Mouse (Mus musculus): ENCODE measurements at regions not wholly inside any gene's neighbourhood (a gene's known extent, or its start where the extent isn't known, plus 50 kb on each side); places are given as distances from the start of the nearest gene placed in this dataset.

DNA sequence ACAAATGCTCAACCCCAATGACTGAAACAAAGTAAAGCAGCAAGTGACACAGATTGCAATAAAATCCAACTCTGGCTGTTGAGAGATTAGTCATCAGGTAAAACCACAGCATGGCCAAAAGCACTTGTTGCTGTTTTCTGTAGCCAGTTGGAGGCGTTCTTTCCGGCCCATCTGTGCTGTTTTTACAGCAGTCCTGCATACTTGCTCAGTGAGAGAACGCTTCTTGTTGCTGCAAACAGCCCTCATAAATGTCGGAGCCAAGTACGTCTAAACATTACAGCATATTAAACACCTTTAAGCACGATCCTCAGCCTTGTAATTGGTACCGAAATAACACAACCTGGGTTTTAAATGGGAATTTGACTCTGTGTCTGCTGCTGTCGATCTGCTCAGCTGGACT lies 65.6 kb upstream of the Hs3st3a1 start:
- no peak for DNase-seq (ENCODE audit: low read depth, low spot score)

DNA sequence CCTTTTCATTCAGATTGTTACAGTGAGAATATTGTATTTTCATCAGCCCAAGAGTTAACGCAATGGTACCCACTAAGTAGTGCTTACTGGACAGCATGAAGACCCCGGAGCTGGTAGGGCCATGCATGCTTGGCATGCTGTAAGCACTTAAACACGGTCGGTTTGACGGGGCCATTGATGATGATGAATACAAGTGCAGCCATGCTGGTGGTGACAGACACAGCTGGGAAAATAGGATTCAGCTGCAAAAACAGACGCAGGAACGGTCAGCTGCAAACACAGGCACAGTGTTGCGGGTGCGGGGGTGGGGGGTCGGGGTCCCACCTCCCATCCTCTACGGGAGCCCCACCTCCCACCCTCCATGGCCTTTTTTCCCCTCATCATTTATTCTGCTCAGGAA lies 99.7 kb upstream of the Hs3st3a1 start:
- no peak for DNase-seq (ENCODE audit: low read depth, low spot score)

DNA sequence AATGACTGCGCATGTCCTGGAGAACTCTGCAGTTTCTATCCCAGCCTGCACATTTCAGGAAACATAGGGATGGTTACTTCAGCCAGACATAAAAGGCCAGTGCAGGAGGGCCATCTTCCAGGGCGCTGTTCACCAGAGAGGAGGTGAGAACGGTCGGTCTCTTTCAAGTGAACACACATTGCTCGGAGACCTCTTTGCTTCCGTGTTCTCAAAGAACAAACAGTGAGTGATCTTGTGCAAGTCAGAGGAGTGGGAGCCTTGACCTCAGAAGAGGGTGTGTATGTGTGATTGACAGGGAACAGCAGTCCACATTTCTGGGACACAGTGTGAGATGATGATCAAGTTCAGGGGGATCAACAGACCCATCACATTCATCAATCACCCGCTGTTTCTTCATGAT lies 102.7 kb upstream of the Hs3st3a1 start:
- no peak for DNase-seq (ENCODE audit: low read depth, low spot score)

DNA sequence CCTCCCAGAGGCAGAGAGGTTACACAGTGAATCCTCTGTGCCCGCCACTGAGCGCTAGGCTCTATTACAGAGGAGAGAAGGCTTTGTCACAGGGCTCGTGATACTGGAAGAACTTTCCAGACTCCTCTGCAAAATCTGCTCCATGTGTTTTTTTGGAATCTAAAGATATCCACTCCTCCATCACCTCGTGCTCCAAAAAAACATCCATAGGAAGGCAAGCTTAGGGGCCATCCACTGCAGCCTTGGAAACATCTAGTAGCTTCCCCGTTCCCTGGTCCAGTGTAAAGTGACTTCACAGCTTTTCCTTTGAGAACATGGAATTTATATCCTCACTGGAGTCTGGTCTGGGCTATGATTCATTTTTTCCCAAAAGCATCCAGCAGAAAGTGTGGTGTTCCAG lies 103.3 kb upstream of the Hs3st3a1 start:
- DNase-seq (ENCODE audit: low read depth, low spot score), result no peak

DNA sequence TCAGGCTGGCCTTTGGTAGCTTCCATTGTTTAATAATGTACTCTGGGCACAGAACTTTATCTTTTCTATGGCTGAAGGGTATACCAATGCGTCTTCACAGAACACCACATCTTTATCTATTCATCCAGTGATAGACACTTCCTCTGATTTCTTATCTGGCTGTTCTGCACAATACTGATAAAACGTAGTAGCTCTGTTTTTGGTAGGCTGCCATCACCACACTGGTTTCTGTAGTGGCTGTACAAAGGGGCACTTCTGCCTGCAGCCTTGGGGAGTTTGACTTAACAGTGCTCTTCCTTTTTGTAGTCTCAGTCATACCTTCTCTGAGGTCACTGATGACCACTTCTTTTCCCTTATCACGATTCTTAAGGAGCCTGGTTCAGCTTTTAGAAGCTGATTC lies 106.0 kb upstream of the Hs3st3a1 start:
- DNase-seq (ENCODE audit: low read depth, low spot score), result no peak

DNA sequence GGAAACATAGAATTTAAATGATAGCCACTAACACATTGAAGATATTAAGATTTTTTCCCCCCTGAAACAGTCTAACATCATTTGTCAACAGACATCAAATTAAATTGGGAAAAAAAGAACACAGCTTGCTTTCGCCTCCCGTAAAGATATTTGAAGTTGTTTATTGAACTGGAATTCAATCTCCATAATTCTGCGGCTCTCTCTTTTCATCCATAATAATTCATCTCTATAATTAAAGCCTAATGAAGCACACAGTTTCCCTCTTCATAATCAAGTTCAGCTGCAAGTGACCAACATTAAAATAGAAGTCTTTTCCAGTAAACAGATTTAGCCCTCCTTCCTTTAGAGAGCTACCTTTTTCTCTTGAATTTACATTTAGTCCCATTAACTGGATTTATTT lies 107.4 kb upstream of the Hs3st3a1 start:
- DNase-seq (ENCODE audit: low read depth, low spot score), result no peak

DNA sequence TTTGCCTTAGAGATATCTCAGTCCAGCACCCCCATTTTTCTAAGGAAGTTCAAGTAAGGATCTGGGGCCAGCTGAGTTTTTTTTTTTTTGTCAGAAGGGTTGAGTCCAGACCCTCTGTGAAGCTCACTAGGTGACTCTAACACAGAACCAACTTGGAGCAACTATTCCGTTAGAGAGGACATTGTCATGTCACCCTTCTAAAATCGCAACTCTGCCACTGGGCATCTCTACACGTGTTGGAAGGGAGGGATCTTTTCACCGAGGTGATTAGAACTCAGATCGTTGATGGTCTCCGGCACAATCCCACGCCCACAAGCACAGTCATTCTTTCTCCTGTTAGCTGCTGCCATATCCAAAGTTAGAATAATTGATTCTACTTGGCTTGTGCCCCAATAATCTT lies 108.5 kb upstream of the Hs3st3a1 start:
- DNase-seq (ENCODE audit: low read depth, low spot score), result no peak

DNA sequence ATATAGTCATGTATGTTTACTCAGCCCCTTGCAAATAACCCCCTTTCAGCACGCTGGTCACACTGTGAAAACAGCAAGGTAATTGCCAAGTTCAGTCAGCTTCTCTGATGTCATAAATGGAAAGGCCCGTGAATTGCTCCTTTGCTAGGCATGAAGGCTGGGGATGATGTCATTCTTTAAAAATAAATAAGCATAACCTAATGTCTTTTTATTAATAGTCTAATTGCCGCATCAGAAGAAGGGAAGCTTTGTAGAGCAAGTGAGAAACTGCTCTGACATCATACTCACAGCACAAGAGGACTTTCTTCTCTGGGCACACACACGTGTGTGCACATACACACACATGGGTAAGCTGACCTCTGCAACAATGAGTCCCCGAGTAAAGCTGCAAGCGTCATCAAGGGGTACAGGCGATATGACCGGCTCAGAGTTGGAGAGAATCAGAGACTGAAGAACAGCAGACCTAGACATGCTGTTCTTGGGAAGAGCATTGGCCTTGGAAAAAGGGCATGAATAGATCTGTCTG lies 113.2 kb upstream of the Hs3st3a1 start:
- no peak for DNase-seq (ENCODE audit: low read depth, low spot score)

DNA sequence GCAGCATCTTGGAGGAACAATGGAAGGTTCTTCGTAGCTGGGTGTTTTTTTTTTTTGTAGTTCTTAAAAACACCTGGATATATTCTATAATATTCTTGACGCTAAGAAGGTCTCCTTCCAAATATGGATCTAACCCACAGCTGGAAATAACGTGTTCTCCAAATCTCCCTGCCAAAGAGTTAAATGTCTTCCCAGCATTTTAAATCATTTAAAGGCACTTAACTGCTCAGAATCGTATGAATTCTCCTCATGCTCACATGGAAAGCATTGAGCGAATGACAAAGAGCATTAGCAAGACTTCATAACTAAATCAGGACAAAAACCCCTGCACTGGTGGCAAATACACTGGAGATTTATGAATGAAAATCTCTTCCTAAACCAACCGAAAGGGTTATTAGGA lies 117.7 kb upstream of the Hs3st3a1 start:
- DNase-seq (ENCODE audit: low read depth, low spot score), result no peak

DNA sequence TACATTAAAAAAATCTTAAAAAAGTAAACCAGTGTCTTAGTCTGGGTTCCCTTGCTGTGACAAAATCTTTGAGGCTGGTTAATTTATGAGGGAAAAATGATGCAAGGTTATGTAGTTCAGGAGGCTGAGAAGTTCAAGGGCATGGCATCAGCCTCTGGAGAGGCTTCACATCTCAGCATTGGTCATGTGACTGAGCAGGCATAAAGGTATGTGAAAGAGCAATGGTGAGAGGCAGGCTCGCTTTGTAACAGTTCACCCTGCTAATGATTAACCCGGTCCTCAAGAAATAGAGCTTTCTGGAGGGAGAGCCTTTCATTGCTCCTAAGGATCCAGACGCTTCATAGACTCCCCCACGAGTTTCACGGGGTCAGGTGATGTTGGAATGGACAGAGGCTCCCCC lies 120.1 kb upstream of the Hs3st3a1 start:
- no peak for DNase-seq (ENCODE audit: low read depth, low spot score)

DNA sequence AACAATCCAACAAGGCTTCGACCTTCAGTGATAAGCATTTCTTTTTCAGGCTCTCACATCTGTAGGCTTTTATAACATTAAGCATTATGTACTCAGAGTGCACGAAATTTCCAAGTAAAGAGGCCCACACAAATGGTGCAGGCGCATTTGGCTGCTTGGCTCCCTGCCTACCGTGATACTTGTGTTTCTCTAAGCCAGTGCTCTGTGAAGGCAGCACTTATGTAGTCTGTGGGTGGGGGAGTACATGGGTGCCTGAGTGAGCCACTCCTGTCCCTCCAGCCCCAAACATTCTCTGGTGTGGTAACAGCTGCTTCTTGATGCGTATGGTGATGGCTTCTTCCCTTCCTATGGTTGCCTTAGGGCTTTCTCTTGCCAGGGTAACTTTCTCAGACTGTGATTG lies 121.9 kb upstream of the Hs3st3a1 start:
- DNase-seq (ENCODE audit: low read depth, low spot score), result no peak

DNA sequence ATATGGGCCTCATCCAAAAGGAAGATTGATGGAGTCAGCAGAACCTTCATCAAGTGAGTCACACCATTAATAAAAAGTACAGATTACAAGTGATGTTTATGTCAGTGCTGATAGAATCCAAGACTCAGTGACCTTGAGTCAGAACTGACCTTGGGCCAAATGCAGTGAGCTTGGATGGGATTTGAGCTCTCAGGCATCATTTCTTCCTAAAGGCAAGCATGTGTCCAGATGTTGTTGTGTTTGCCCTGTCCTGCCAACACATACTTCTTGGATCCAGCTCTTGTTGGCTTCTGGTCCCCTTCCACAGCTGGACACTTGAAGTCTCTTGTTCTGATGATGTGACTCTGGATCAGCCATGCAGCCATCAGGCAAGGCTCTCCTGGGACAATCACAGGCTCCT lies 125.3 kb upstream of the Hs3st3a1 start:
- peak; percentile 7 for DNase-seq (ENCODE audit: low read depth, low spot score)

DNA sequence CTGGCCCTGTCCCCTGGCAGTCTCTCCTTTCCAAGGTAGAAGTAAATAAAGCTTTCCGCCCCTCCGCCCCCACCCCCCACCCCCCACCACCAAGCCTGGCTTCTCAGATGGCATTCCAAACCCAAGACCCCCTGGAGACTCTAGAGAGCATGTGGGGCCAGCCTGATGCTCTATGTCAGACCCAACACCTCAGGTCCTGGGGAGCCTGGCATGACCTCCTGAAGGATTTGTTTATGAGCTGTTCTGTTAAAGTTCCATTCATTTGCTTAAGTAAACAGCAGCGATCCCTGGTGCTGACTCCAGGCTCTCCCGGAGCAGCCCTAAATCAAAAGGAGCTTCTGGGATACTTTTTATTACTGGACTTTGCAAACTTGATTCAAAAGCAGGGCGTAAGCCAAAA lies 137.3 kb upstream of the Hs3st3a1 start:
- DNase-seq (ENCODE audit: low read depth, low spot score), result no peak

DNA sequence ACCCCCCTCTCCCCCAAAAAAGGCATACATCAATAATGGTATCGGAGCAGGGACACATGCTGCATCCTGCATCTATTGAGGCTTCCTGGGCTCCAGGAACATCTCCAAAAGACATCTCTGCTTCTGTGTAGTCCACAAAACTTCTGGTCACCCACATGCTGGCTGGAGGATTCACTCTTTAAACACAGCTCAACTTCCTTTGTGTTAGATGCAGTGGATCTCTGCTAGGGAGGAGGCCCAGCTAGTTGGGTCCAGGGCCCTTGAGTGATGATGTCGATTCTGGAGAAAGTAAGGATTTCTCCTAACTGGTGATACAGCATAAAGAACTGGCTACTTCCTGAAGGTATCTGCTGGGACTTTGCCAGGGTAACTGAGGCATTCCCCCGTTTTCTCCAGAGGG lies 146.9 kb upstream of the Hs3st3a1 start:
- DNase-seq (ENCODE audit: low read depth, low spot score), result no peak

DNA sequence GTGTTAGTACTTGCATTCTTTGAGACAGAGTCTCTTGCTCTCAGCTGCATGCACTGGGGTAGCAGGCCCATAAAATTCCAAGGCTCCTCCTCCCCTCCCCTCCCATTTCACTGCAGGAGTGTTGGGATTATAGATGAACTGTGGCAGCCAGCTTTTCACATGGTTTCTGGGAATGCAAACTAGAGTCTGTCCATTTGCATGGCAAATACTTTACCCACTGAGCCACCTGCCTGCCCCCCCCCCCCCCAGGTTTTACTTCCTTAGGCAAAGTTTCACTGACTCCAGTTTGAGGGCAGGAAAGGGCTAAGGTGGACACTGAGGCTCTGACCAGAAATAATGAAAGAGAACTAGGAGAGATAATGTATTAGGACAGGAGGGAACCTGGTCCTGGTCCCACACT lies 147.6 kb upstream of the Hs3st3a1 start:
- no peak for DNase-seq (ENCODE audit: low read depth, low spot score)

DNA sequence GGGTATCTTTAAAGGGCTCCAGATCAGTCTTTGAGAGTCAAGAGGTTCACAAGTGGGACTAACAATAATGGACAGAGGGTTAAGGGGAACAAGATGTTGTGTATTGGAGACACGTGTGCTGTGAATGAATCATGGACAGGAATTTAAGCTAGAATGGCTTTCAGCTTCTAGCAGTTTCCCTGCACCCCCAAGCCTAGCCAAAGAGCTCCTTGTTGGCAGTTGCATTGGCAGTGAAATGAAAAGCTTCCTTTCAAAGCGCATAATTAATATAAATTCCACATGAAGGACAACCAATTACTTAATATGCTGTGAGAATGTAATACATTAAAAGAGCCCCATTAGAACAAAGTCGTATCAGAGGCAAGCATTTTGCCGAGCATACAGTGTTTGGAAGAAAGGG lies 153.4 kb upstream of the Hs3st3a1 start:
- DNase-seq (ENCODE audit: low read depth, low spot score), result no peak

DNA sequence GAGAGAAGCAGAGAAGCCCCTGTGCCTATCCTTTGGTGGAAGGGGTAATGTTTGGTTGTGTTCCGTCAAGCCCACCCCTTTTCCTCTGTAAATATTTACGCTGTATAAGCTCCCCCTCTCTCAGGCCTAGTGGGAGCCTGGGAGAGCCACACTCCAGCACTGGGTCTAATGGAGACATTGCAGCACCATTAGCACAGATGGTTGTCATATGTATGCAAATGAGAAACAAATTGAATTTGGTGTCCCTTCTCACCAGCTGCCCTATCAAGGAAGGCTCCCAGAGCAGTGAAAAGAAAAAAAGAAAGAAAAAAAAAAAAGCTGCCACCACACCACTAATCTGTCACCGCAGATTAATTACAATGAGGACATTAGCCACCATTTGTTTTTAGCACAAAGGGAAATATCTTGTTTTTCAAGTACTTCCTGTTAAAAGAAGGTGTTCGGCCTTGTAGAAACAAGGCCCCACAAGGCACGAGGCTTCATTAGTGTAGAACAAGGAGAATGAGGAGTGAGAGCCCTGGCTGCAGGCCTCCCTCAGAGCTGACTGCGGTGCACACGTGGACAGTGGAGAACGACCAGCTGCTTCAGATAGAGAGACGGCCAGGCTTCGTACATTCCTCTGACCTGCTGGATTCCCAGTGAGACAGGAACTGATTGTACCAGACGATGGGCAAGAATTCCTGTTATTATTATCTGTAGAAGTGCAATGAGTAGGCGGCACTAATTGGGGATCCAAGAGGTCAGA lies 156.7 kb upstream of the Hs3st3a1 start:
- DNase-seq (ENCODE audit: low read depth, low spot score), result no peak

DNA sequence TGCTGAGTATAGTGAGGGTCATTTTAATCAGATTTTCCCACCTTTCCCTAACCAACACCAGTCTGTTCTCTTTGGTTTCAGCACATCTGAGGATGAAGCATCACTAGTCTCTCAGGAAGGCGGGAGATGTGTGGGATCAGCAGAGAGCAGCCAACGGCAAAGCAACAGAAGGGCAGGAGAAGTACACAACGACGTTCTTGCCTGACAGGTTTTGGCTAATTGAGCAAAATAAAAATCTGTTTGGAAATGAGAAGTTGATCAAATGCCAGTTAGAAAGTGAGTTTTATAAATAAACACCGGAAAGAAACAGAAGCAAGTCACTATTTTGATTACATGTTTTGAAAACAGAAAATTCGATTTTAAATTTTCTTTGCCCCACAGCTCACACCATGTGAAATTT lies 161.4 kb upstream of the Hs3st3a1 start:
- DNase-seq (ENCODE audit: low read depth, low spot score), result no peak

DNA sequence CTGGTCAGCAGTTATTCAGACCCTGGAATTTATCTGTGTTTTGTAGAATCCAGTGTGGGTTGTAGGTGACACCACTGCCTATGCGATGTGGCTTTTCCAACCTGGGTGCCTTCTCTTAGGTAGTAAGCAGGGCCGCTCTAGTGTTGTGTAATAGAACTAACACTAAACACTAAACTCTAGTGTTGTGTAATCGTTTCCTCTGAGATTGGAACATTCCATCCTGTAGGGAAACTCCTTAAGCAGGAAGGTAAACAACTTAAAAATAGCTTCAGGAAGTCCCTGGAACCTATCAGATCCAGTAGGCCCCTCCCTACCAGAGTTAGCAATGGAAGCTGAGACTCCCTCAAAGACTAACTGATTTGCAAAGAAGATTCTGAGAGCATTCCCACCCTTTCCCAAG lies 161.9 kb upstream of the Hs3st3a1 start:
- no peak for DNase-seq (ENCODE audit: low read depth, low spot score)

DNA sequence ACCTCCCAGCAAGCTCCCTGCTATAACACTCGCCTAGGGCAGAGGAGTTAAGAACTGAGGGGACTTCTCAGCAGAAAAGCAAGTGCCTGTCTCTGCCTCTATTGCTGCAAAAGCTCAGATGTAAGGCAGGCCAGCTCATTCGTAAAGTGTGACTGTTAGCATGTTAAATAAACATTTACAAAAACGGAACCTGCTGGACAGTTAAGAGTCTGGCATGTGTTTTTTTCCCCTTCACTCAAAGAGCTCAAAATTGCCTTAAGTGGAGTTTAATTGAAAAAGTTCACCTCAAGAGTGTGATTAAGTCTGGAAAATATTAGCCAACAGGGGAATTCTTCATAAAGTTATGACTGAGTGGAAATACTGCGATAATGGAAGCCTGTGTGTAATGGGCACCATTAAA lies 167.0 kb upstream of the Hs3st3a1 start:
- no peak for DNase-seq (ENCODE audit: low read depth, low spot score)

DNA sequence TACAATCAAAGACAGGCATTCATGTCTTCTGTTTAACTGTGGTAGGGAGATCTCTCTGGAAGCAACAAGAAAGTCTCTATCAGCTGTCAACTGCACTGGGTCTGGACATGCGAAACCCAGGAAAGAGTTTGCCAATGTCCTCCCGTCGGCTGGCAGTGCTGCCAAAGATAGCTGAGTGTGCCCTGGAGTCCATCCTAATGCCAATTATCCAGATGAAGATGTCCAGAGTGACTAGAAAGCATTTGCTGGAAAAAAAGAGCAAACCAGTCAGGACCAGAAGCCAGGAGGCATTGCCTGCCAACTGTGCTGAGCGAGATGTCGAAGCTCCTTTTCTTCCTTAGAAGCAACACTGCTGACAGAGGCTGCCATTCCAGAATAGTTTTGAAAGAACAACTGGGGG lies 167.6 kb upstream of the Hs3st3a1 start:
- DNase-seq (ENCODE audit: low read depth, low spot score), result no peak

DNA sequence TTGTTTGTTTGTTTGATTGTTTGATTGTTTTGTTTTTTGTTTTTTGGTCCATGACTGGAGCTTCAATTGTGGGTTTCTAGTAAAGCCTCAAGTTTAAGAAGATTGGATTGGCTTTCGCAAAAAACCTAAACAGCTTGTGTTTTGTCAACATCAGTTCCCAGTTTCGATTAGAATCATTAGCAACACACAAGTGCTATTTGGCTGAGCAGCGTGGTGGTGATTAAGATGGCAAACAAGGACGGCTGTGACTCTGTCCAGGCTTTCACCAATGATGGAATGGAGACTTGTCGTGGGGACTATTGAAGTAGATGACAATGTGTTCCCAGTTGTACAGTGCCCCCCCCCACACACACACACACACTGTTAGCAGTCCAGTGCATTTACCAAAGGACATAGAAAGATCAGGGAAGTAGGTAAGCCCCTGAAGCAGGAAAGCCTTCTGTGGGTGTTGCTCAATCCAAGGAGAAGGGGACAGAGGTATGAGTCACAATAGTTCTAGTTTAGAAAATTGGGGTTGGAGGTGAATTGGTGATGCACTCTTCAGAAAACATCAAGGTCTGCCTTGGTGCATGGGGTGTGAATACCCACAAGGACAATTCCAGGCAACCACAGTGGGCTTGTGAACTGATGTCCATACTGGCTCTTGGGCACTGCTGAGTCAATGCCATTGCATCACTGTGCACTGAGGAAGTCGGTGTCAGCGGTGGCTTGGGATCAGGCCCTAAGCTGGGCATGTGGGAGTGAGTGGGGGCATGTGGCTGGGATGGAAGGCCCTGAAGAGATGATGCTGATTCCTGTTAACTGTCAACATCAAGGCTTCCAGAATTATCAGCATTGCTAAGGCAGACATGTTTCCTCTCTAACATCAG lies 174.5 kb upstream of the Cox10 start:
- no peak for DNase-seq (ENCODE audit: low read depth, low spot score)

DNA sequence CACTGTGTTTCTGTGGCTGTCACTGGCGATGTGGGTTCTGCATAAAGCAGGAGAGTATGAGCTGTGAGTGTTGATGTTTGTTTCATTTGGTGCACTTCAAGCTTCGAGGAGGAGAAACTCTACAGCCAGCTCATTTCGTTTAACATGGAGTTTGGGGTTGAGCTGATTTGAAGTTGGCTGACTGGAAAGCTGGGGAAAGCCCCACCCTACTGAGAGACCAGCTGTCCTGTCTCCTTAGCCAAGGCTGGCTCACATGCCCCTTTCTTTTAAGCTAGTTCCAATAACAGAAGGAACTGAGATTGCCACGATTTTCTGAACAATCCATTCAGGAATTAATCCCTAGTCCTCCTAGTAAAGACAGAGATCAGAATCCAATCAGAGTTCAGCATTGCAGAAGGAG lies 157.6 kb upstream of the Cox10 start:
- no peak for DNase-seq (ENCODE audit: low read depth, low spot score)

Measured in skeletal muscle tissue, adult 2 months (tissue).